Mouse (Mus musculus): Measurements from ENCODE around the gene Pcsk2.
A peak's percentile ranks its signal among the peaks of the same experiment; 100 is the strongest.

Gene Pcsk2

DNA sequence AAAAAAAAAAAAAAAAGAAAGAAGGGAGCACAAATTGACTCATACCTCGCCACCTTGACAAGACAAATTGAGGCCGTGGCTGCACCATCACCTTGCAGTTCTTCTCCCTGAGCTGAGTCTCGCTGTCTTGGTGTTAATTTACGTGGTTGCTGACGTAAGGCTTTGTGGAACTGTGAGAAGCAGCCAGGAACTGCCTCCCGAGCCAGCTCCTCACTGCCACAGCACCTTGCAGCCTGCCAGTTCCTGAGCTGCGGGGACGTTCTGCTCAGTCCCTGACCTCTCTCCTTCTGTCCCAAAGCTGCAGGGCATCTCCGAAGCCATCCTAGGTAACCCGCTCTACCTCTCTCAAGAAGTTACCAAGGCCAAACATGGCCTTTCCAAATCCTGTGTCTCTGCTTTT lies 186.5 kb downstream of the Pcsk2 start:
- no peak for DNase-seq (ENCODE audit: low read depth, low spot score)

DNA sequence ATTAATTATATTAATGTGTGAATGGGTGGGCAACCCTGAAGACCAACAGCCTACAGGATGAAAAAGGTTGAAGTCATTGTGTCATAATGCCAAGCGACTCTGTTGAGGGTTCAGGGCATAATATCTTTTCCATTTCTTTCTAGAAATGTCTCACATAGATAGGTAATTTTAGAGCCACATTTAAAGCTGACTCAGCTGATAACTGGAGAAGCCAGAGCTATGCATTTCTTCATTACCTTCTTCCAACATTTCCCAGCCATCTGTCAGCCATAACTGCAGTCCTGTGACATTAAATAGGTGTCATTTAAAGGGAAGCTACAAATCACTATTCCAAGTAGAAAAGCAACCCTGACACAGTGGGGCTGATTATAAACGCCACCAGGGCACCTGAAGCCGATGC lies 189.5 kb downstream of the Pcsk2 start:
- DNase-seq (ENCODE audit: low read depth, low spot score): no peak

DNA sequence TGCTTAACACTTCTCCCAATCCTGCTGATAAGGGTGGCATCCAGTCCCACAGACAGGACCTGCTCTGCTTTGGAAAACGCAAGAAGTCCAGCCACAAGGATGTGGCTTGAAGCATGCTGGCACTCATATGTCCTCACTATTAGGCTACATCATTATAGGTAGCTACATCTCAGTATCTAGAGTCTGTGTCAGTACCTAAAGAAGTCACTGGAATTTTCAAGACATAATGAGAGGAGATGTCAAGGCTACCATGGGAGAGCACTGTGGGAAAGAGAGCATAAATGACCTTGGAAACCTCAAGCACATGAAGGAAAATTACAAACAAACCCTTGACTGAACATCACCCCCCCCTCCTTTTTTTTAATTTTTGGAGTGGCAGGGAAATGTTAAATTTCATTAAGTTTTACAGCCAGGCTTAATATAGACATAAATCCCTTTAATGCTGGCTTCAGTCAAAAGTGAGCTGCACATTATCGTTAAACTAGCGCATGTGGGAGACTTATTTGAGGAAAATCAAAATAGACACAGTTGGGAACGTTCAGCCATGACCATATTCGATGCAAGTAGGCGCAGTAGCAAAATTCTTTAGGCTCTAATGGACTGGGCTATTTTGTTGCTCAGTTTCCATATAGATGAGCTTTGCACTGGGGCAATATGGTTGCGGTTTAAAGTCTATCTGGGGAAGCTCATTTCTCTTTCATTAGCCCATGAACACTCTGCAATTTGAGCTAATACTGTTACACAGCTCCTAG lies 193.7 kb downstream of the Pcsk2 start:
- no peak for DNase-seq (ENCODE audit: low read depth, low spot score)

DNA sequence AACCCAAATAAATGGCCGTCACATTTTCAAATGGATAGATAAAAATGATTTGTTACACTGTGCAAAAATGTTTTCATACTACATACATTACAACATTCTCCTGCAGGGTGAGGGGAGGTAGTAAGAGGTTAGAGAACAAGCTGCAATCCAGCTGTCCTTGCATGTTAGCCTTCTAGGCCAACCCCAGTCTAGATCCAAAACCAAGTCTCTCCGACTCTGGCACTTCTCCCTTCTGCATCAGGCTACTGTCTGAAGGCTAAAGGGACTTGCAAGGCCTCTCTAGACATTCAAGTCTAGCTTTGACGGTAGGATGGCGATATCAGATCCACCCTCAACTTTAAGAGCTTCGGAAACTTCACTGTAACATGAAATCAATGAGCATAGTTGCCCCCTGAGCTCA lies 196.5 kb downstream of the Pcsk2 start:
- no peak for DNase-seq (ENCODE audit: low read depth, low spot score)

DNA sequence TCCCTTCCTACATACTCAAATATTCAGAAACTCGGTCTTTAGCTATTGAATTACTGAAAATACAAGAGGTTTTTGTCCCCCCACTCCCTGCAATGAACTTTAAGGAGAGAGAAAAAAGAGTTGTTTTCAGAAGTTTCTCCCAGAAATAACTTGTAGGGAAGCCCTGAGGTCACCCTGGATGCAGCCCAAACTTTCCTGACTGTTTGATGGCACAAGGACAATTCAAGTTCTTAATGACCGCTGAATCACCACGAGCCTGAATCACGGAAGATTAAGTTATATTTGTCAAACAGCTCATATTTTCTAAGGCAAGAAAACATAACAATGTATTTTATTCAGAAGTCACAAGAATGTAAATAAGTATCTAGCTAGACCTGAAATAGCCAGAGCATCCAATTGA lies 197.1 kb downstream of the Pcsk2 start:
- DNase-seq (ENCODE audit: low read depth, low spot score): no peak

DNA sequence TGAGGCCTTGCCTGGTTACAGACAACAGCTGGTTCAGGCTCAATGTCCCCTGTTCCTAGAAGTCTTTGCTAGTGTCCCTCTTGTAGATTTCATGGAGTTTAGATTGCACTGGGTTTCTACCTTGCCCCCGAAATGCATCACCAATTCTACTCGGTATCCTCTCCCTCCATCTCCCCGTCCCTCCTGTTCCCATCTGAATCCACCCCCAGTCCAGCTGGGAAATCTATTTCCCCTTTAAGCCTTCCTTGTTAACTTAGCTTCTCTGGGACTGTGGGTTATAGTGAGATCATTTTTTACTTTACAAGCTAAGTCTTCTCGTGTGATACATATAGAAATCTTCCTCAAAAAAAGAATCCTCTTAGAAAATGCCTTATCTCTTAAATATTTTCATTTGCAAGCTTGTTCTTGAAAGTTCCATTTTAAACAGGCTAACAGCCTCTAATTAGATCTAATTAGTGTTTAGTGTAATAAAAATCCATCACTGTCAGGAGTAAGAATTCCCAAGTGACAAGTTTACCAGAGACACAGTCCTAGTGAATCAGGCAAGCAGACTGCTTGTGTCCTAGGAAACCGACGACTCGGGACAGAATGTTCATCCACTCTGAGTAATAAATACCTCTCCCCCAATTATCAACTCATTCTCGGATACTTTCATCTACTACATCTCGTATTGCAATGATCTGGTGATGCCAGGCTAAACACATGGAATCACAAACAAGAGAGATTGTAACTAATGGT lies 206.3 kb downstream of the Pcsk2 start:
- DNase-seq (ENCODE audit: low read depth, low spot score): no peak

GRCm38 (mm10) chr2:143776448-143776847 lies 230.5 kb downstream of the Pcsk2 start:
- DNase-seq (ENCODE audit: low read depth, low spot score): peak; percentile 31

DNA sequence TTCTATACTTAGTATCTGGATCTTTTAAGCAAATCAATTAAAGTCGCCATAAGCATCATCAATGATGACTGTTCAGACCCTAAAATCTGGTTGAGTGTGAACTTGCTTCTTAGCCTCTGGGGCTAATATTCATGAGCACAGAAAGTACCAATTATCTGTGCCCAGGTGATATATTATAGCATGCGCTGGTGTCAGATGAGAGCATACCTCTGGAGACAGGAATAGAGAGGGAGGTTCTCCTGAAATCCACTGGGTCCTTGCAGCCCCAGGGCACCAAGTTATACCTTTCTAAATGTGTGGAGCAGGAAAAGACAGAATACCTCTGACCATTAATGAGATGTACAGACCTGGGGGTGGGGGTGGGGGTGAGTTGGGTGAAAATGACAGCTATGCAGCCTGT lies 234.4 kb downstream of the Pcsk2 start:
- no peak for DNase-seq (ENCODE audit: low read depth, low spot score)

GRCm38 (mm10) chr2:143789911-143790310 lies 244.0 kb downstream of the Pcsk2 start:
- no peak for DNase-seq (ENCODE audit: low read depth, low spot score)

- no peak for DNase-seq (ENCODE audit: low read depth, low spot score)
Measured at GRCm38 (mm10) chr2:143795858-143796257, 249.9 kb downstream of the Pcsk2 start.

- DNase-seq (ENCODE audit: low read depth, low spot score): no peak
Measured at GRCm38 (mm10) chr2:143796335-143797013, 250.5 kb downstream of the Pcsk2 start.

DNA sequence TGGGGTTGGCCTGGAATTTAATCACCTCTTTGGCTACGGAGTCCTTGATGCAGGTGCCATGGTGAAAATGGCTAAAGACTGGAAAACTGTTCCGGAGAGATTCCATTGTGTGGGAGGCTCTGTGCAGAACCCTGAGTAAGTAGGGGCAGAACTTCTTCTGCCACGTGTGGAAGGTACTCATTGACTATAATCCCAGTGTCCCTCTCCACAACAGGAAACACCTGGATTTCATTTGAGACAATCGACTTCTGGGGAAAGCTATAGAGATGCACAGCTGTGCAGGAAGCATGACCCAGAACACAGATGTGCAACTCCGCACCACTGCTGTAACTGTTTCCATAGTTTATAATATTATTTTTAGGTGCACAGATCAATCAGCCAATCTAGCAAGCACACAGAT lies 255.1 kb downstream of the Pcsk2 start:
- peak; percentile 11 for DNase-seq (ENCODE audit: low read depth, low spot score)

DNA sequence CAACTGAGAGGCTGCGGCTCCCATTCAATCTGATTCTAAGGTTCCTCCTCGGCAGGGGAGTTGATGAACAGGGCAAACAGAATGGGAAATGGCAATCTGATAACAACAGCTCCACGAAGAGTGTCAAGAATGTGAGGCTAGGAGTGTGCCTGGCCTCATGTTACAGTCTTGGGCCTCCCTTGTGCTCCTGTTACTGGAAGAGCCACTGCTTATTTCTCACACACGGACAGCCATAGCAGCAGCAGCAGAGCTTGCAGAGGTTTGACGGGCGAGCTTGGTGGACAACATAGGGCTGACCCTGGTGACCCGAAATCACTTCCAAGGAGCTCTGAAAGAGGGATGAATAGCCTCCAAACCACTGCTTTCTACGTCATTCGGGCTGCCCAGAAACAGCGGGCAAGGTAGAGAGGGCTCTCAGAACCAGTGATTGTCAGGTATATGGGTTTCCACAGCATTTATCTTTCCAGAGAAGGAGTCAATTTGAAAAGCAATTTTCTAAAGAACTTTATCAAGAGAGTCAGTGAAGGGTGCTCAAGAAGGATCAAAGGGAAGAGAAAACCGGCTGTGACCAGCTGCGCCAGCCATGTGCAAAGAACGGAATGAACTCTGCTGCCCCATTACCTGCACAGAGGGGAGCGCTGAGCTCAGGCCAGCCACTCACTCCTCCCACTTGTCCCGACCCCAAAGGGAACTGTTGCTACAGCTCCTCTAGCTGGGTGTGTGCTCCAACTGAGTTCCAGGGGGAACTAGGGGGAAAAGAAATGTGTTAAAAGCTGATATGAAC lies 260.4 kb downstream of the Pcsk2 start:
- no peak for DNase-seq (ENCODE audit: low read depth, low spot score)

DNA sequence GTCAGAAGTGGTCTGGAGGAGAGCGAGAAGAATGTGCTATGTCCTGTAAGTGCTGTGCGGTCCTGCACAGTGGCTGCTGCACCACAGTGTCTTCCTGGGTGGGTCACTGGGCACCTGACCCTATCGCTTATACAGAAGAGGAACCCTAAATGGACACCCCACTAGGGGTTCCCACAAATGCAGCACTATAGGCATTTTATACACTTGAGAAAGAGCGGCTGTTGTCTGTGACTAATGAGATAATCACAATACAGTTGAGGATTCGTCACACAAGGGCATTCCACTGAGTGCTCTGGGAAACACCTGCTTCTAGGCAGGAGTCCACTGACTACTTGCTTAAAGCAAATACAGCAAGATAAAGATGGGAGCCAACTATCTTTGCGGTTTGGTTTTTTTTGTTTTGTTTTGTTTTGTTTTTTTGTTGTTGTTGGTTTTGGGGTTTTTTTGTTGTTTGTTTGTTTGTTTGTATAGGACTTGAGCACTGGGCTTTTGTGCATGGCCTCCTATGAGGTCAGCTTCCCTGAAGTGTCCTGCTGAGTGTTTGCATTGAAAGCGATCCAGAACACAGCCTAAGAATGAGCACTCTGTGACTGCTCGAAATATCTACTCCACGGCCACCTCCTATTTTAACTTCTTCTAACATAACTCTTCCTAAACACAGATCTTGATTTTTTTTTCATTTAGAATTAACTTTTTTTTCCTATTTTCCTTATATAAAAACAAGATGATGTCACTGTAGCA lies 261.1 kb downstream of the Pcsk2 start:
- DNase-seq (ENCODE audit: low read depth, low spot score): no peak

GRCm38 (mm10) chr2:143808789-143809188 lies 262.8 kb downstream of the Pcsk2 start:
- no peak for DNase-seq (ENCODE audit: low read depth, low spot score)

GRCm38 (mm10) chr2:143812262-143812661 lies 266.3 kb downstream of the Pcsk2 start:
- DNase-seq (ENCODE audit: low read depth, low spot score): no peak

GRCm38 (mm10) chr2:143813461-143813860 lies 267.5 kb downstream of the Pcsk2 start:
- no peak for DNase-seq (ENCODE audit: low read depth, low spot score)

DNA sequence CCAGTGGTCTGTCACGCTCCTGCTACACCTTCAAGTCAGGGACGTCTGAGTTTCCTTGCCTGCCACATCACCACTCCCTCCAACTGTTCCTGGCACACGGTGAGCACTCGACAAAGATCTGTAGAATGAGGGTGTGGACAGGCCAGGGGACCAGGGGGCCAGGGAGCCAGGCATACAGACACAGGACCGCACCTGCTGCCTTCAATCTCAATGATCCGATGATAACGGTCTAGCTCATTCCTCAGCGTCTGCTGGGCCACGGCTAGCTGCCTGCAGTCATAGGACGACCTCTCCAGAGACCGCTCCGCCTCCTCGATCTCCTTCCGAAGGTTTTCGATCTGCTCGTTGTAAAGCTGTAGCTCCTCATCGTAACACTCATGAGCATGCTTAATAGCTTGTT lies 285.7 kb downstream of the Pcsk2 start:
- no peak for DNase-seq (ENCODE audit: low read depth, low spot score)

DNA sequence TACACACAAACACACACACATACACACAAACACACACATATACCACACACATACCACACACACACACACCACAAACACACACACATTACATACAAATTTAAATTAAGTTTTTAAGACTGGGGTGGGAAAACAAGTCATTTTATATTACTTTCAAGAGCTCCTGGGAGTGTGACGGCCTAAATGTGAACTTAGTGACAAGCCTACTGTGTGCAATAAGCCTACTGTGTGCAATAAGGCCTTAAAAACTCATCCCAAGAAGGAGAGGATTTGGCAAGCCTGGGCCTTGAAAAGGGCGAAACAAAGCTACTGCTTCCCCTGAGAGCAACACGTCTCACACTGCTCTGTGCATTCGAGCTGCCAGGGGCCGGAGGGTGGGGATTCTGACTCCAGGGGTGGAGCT lies 286.8 kb downstream of the Pcsk2 start:
- no peak for DNase-seq (ENCODE audit: low read depth, low spot score)

DNA sequence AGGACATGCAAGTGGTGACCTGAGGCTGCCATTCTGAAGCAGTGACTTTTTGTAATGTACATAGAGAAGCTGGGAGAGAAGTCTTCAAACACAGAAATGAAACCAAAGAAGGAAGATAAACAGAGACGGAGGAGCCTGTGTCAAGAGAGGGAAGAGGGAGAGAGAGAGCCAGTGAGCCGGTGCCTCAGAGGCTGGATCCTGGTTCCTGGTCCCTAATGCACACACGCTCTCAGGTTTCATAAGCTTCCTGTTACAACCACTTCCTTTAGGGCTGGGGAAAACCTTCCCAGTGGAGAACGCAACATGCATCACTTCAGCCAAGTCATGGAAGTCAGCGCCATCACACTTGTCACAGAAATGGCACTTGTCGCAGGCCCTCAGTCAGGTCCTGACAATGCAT lies 288.1 kb downstream of the Pcsk2 start:
- peak; percentile 24 for DNase-seq (ENCODE audit: low read depth, low spot score)

DNA sequence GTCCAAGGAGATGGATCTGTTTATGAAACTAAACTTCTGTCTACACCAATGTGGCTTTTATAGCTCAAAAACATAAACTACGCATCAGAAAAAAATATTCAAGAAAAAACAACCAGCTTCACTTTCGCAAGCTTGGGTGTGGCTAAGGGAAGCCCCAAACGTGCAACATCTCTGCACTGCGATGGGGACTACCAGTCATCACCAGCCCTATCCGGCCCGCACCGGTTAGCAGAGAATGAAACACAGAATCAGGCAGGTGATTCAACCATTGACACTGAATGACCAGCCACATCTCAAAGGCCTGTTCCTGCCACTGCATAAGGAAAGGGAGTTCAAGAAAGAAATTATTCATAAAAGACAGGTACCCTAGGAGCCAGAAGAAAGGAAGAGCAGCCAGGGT lies 289.9 kb downstream of the Pcsk2 start:
- DNase-seq (ENCODE audit: low read depth, low spot score): no peak

Measured in forelimb bud, embryonic 11.5 days (tissue).